Mouse (Mus musculus) forebrain, embryonic 16.5 days (tissue): ENCODE measurements around the gene Ugt1a6b. TPM values are rescaled to one million over a fixed set of nuclear protein-coding genes. Genes with fewer than 3 reads are reported as not detected.

ENCODE experiments used
- ATAC-seq: fragments of 200-750 bp; cut with Nextera tagmentation; 2 replicates; pipeline ENCODE4 v1.8.0; 2017; ENCODE audit warnings: mild to moderate bottlenecking, moderate library complexity
- H3K27ac ChIP-seq: fragments of 300-500 bp; sonication (generic); 2 replicates; pipeline ENCODE4 v1.5.1; 2014; ENCODE audit warnings: low read length, control low read depth
- H3K27me3 ChIP-seq: fragments of 300-500 bp; sonication (generic); replicated peaks from 2 replicates; pipeline ENCODE4 v1.6.1; 2014; ENCODE audit warnings: low read length; ENCODE audit not compliant: control insufficient read depth, insufficient read depth
- H3K36me3 ChIP-seq: fragments of 300-500 bp; sonication (generic); 2 replicates; pipeline ENCODE4 v1.6.1; 2014; ENCODE audit not compliant: control insufficient read depth, insufficient read depth
- H3K4me1 ChIP-seq: fragments of 300-500 bp; sonication (generic); replicated peaks from 2 replicates; pipeline ENCODE4 v1.6.1; 2014; ENCODE audit warnings: low read length; ENCODE audit not compliant: control insufficient read depth, insufficient read depth
- H3K4me2 ChIP-seq: fragments of 300-500 bp; sonication (generic); 2 replicates; pipeline ENCODE4 v1.6.1; 2014; ENCODE audit warnings: mild to moderate bottlenecking, low read length, control low read depth
- H3K4me3 ChIP-seq: fragments of 300-500 bp; sonication (generic); replicated peaks from 2 replicates; pipeline ENCODE4 v1.5.1; 2014; ENCODE audit warnings: mild to moderate bottlenecking, low read length, control low read depth
- H3K9ac ChIP-seq: fragments of 300-500 bp; sonication (generic); replicated peaks from 2 replicates; pipeline ENCODE4 v1.6.1; 2014; ENCODE audit warnings: low read depth, low read length, control low read depth
- H3K9me3 ChIP-seq: fragments of 300-500 bp; sonication (generic); 2 replicates; pipeline ENCODE4 v1.6.1; 2016; ENCODE audit warnings: low read length; ENCODE audit not compliant: control insufficient read depth
- WGBS: fragments of 180-500 bp; shearing (Covaris S2); extraction: QIAGEN DNeasy Blood & Tissue Kit; methylation state at CpG from one replicate; pipeline ENCODE4 v1.1.7; 2014; 5-methylcytosine and 5-hydroxymethylcytosine counted together
- polyA plus RNA-seq: library from polyadenylated mRNA; unstranded; fragments of >200 nt; fragmentation: Nextera tagmentation; extraction: Ambion mirVana; gene quantifications from 2 replicates; pipeline ENCODE4 v1.2.1, GENCODE M21; 2015

Gene Ugt1a6b
- polyA plus RNA-seq, 1 experiment from 2014 or later = 1.0 TPM

GRCm38 (mm10) chr1:88264869-88265240 is 161.8 kb downstream of the Ugt1a6b start:
- Histone ChIP-seq H3K27me3 (no peaks in the 10 kb centered on the region), H3K4me2 (no peak overlapping the region), H3K4me1 (no peaks in the 10 kb centered on the region), H3K27ac (no peak overlapping the region), H3K4me3 (no peak overlapping the region), H3K9ac (no peak overlapping the region), H3K9me3 (no peaks in the 10 kb centered on the region), H3K36me3 (peaks cover 95% of the 10 kb centered on the region)
- WGBS = 80% methylated on average over 4 of the region's 4 CpGs
- no peak for ATAC-seq

- Histone ChIP-seq H3K36me3 (peaks cover 90% of the 10 kb centered on the region), H3K4me1 (no peaks in the 10 kb centered on the region), H3K27ac (no peak overlapping the region), H3K9me3 (no peaks in the 10 kb centered on the region), H3K4me3 (no peak overlapping the region), H3K9ac (no peak overlapping the region), H3K4me2 (no peak overlapping the region), H3K27me3 (no peaks in the 10 kb centered on the region)
- 92% methylated on average over 13 of the region's 13 CpGs for WGBS
- ATAC-seq = no peak
These were observed 163.1 kb downstream of the Ugt1a6b start for GRCm38 (mm10) chr1:88266123-88266522.

GRCm38 (mm10) chr1:88267489-88267888 is 164.4 kb downstream of the Ugt1a6b start:
- no peak overlapping the region for H3K9ac ChIP-seq
- H3K9me3 ChIP-seq = no peaks in the 10 kb centered on the region
- H3K27me3 ChIP-seq = no peaks in the 10 kb centered on the region
- no peak overlapping the region for H3K27ac ChIP-seq
- no peaks in the 10 kb centered on the region for H3K4me1 ChIP-seq
- no peak overlapping the region for H3K4me3 ChIP-seq
- ATAC-seq = no peak
- H3K4me2 ChIP-seq = no peak overlapping the region
- WGBS = 95% methylated on average over 6 of the region's 6 CpGs
- peaks cover 76% of the 10 kb centered on the region for H3K36me3 ChIP-seq

- no peak for ATAC-seq
- H3K9me3 ChIP-seq = no peaks in the 10 kb centered on the region
- no peaks in the 10 kb centered on the region for H3K4me1 ChIP-seq
- H3K27ac ChIP-seq = no peak overlapping the region
- H3K9ac ChIP-seq = no peak overlapping the region
- no peak overlapping the region for H3K4me2 ChIP-seq
- H3K4me3 ChIP-seq = no peak overlapping the region
- WGBS = 88% methylated on average over 6 of the region's 6 CpGs
- peaks cover 70% of the 10 kb centered on the region for H3K36me3 ChIP-seq
- no peaks in the 10 kb centered on the region for H3K27me3 ChIP-seq
These were observed 165.0 kb downstream of the Ugt1a6b start for GRCm38 (mm10) chr1:88268070-88268469.

Other genes starting within 250 kb of the Ugt1a6b start
- 57.7 TPM in 2 replicates for gene Dgkd, start 250.0 kb upstream of the Ugt1a6b start, polyA plus RNA-seq
- 25.7 and 31.4 TPM in 2 replicates for gene Usp40, start 94.7 kb upstream of the Ugt1a6b start, polyA plus RNA-seq
- not detected in 2 replicates for gene Ugt1a10, start 47.9 kb upstream of the Ugt1a6b start, polyA plus RNA-seq
- gene Ugt1a9, start 32.5 kb upstream of the Ugt1a6b start, polyA plus RNA-seq = not detected in 2 replicates
- gene Ugt1a8, start 15.4 kb upstream of the Ugt1a6b start, polyA plus RNA-seq = not detected in 2 replicates
- gene Ugt1a7c, start 8.2 kb upstream of the Ugt1a6b start, polyA plus RNA-seq = 1.2 and 1.4 TPM in 2 replicates
- gene Ugt1a6a, start 31.6 kb downstream of the Ugt1a6b start, polyA plus RNA-seq = 2.7 and 2.8 TPM in 2 replicates
- gene Ugt1a5, start 62.8 kb downstream of the Ugt1a6b start, polyA plus RNA-seq = not detected in 2 replicates
- not detected in 2 replicates for gene Ugt1a2, start 97.3 kb downstream of the Ugt1a6b start, polyA plus RNA-seq
- 10.1 and 11.7 TPM in 2 replicates for gene Dnajb3, start 102.5 kb downstream of the Ugt1a6b start, polyA plus RNA-seq
- gene Ugt1a1, start 108.7 kb downstream of the Ugt1a6b start, polyA plus RNA-seq = not detected in 2 replicates
- gene Mroh2a, start 123.7 kb downstream of the Ugt1a6b start, polyA plus RNA-seq = 0.96 and 1.0 TPM in 2 replicates
- 121 TPM in 2 replicates for gene Hjurp, start 174.4 kb downstream of the Ugt1a6b start, polyA plus RNA-seq
- gene Trpm8, start 174.4 kb downstream of the Ugt1a6b start, polyA plus RNA-seq = 0.09 TPM in 1 of 2 replicates, not detected in the other